In the genomic region with DNA sequence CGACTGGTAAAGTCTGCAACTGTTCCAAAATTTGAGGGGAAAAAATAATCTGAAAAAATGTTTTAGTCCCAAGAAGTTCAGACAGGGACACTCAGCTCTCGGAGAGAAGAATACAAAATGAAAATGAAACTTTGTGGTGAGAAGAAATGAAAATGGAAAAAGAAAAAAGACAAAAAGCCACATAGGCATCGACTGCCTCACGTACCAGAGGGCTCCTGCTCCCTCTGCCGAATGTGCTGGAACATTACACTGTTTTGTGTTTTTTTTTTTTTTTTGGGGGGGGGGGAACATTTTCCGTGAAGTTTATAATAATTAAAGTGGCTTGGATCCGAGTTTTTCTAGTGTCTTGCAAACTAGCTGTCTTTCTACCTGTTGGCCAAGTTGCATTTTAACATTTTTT, we compare ENCODE assay signal across 11 mouse cellular contexts.
A peak's percentile ranks its signal among the peaks of the same experiment; 100 is the strongest.
DNase-seq lines count a peak whose midpoint lies in the region; ATAC-seq and TF ChIP-seq lines count a peak whose summit lies in the region.
"Had no signal": no experiment of that assay in that cellular context is flagged by ENCODE, and none has a peak within 500 bp of the region (broad histone marks: within the 10 kb centered on the region; RNA-seq: fewer than 3 reads in every experiment).

No protein-coding gene starts in this region.

- no peak for DNase-seq in liver, adult 2 months (ENCODE audit: extremely low read depth, low read depth, low spot score)
- DNase-seq in B cell, adult 2 months: peak; percentile 43 to 46
- DNase-seq in MEL (ENCODE audit: low read depth, low spot score): no peak
- DNase-seq in cerebellum, adult 18-20 months: no peak
- DNase-seq in right cerebral cortex, postnatal 14 days: no peak
- DNase-seq: cerebellum, adult 8-10 months; lung, adult 18-20 months had no signal

- TF ChIP-seq CTCF in liver, adult 2 months (IDR thresholded peaks at IDR 0.05; ENCODE audit: low read depth, low read length): peak; percentile 68
- no peak for TF ChIP-seq CTCF in MEL (IDR thresholded peaks at IDR 0.05 in 2 of 3, conservative IDR thresholded peaks at IDR 0.05 in 1 of 3; ENCODE audit: control insufficient read depth in 1 of 3, insufficient read depth in 1 of 3, low read depth in 2 of 3, low read length in 3 of 3, poor library complexity in 1 of 3, severe bottlenecking in 1 of 3)

- 67% methylated on average over 7 of the region's 7 CpGs for WGBS in liver, adult 2 months
- 75% methylated on average over 7 of the region's 7 CpGs for WGBS in liver, embryonic 12.5 days (ENCODE audit: insufficient replicate concordance)

- H3K27me3 ChIP-seq in liver, adult 2 months (ENCODE audit: control insufficient read depth, insufficient read depth, low read length): no peaks in the 10 kb centered on the region
- no peaks in the 10 kb centered on the region for H3K27me3 ChIP-seq in liver, embryonic 12.5 days (replicated peaks)
- no peaks in the 10 kb centered on the region for H3K27me3 ChIP-seq in MEL (ENCODE audit: control insufficient read depth in 1 of 2, insufficient read depth in 2 of 2, low read length in 2 of 2)
- no peaks in the 10 kb centered on the region for H3K27me3 ChIP-seq in megakaryocyte, embryonic 14.5 days (replicated peaks)

- no peak for ATAC-seq in liver, embryonic 12.5 days

- TF ChIP-seq RAD21 in MEL (IDR thresholded peaks at IDR 0.05; ENCODE audit: low read depth, low read length): peak; percentile 14

- no peaks in the 10 kb centered on the region for H3K9me3 ChIP-seq in liver, embryonic 12.5 days (replicated peaks)
- H3K9me3 ChIP-seq in MEL (replicated peaks; ENCODE audit: insufficient read depth, low read length): no peaks in the 10 kb centered on the region
- H3K9me3 ChIP-seq in megakaryocyte, embryonic 14.5 days: no peaks in the 10 kb centered on the region
- H3K9me3 ChIP-seq: forebrain, embryonic 10.5 days; hindbrain, embryonic 10.5 days had no signal

- H3K36me3 ChIP-seq in liver, adult 2 months (ENCODE audit: control insufficient read depth, insufficient read depth, low read length): peaks cover 17% of the 10 kb centered on the region
- peaks cover 9% of the 10 kb centered on the region for H3K36me3 ChIP-seq in liver, embryonic 12.5 days
- H3K36me3 ChIP-seq in MEL (ENCODE audit: control insufficient read depth in 1 of 2, insufficient read depth in 2 of 2, low read length in 2 of 2): no peaks in the 10 kb centered on the region; a peak in 1 of 4 replicates
- H3K36me3 ChIP-seq in megakaryocyte, embryonic 14.5 days (replicated peaks; ENCODE audit: low read length): peaks cover 30% of the 10 kb centered on the region

- no peak overlapping the region for H3K9ac ChIP-seq in liver, adult 2 months (ENCODE audit: low read depth, low read length)
- no peak overlapping the region for H3K9ac ChIP-seq in liver, embryonic 12.5 days
- no peak overlapping the region for H3K9ac ChIP-seq in MEL (ENCODE audit: control insufficient read depth, low read depth, low read length, poor library complexity, severe bottlenecking)

- TF ChIP-seq EP300 in MEL (IDR thresholded peaks at IDR 0.05; ENCODE audit: low read depth in 1 of 2, low read length in 2 of 2): no peak

- no peak overlapping the region for H3K27ac ChIP-seq in liver, adult 2 months (replicated peaks; ENCODE audit: insufficient read depth, low read depth, low read length)
- no peak overlapping the region for H3K27ac ChIP-seq in liver, embryonic 12.5 days
- H3K27ac ChIP-seq in MEL (ENCODE audit: control insufficient read depth, low read depth, low read length): no peak overlapping the region
- H3K27ac ChIP-seq: forebrain, embryonic 10.5 days; hindbrain, embryonic 10.5 days had no signal

- TF ChIP-seq POLR2A in liver, adult 2 months (IDR thresholded peaks at IDR 0.05; ENCODE audit: extremely low read depth, insufficient read depth, low read length): no peak
- no peak for TF ChIP-seq POLR2A in MEL (IDR thresholded peaks at IDR 0.05; ENCODE audit: control insufficient read depth in 1 of 2, insufficient read depth in 1 of 2, low read depth in 1 of 2, low read length in 2 of 2, poor library complexity in 1 of 2)

- no peak overlapping the region for H3K4me2 ChIP-seq in liver, embryonic 12.5 days

- no peaks in the 10 kb centered on the region for H3K79me2 ChIP-seq in liver, adult 2 months (ENCODE audit: control insufficient read depth, insufficient read depth, low read length)
- H3K79me2 ChIP-seq in MEL (ENCODE audit: control insufficient read depth, insufficient read depth, low read length, poor library complexity): no peaks in the 10 kb centered on the region

- H3K4me3 ChIP-seq in liver, adult 2 months (ENCODE audit: insufficient read depth, low read depth, low read length): no peak overlapping the region
- no peak overlapping the region for H3K4me3 ChIP-seq in liver, embryonic 12.5 days
- no peak overlapping the region for H3K4me3 ChIP-seq in MEL (ENCODE audit: control insufficient read depth in 1 of 2, insufficient read depth in 1 of 2, low read depth in 2 of 2, low read length in 2 of 2)
- peak overlapping the region; percentile 75 for H3K4me3 ChIP-seq in megakaryocyte, embryonic 14.5 days (replicated peaks)
- H3K4me3 ChIP-seq: forebrain, embryonic 10.5 days; hindbrain, embryonic 10.5 days had no signal

- H3K4me1 ChIP-seq in liver, adult 2 months (ENCODE audit: control insufficient read depth, insufficient read depth, low read length): no peaks in the 10 kb centered on the region
- H3K4me1 ChIP-seq in liver, embryonic 12.5 days: no peaks in the 10 kb centered on the region
- H3K4me1 ChIP-seq in MEL (ENCODE audit: control insufficient read depth in 1 of 2, insufficient read depth in 2 of 2, low read length in 2 of 2): no peaks in the 10 kb centered on the region; a peak in 2 of 4 replicates
- peaks cover 5% of the 10 kb centered on the region for H3K4me1 ChIP-seq in megakaryocyte, embryonic 14.5 days
- H3K4me1 ChIP-seq: forebrain, embryonic 10.5 days; hindbrain, embryonic 10.5 days had no signal

TF ChIP-seq in MEL, 35 proteins besides CTCF, POLR2A, EP300 and RAD21:
- TF ChIP-seq USF2 (IDR thresholded peaks at IDR 0.05; ENCODE audit: borderline replicate concordance in 1 of 2, insufficient read depth in 1 of 2, low read depth in 1 of 2, low read length in 2 of 2) (no peak), ZNF384 (IDR thresholded peaks at IDR 0.05; ENCODE audit: low read depth, low read length) (peak; percentile 47; the same call in 1 of the 2 replicates), SMC3 (IDR thresholded peaks at IDR 0.05; ENCODE audit: low read depth, low read length) (0 out of 2 replicates have a peak, but pooled peaks have one; percentile 4)

Comparison
In these comparisons a context has a peak if more than half of its experiments do, and no peak if none do; other contexts are left out.
1. DNase-seq: peak in B cell, adult 2 months (2 of 2); none in liver, adult 2 months (single experiment), MEL (single experiment), cerebellum, adult 18-20 months (0 of 2) and right cerebral cortex, postnatal 14 days (single experiment).